Mouse (Mus musculus): ENCODE measurements around the gene Kcne1.

DNA sequence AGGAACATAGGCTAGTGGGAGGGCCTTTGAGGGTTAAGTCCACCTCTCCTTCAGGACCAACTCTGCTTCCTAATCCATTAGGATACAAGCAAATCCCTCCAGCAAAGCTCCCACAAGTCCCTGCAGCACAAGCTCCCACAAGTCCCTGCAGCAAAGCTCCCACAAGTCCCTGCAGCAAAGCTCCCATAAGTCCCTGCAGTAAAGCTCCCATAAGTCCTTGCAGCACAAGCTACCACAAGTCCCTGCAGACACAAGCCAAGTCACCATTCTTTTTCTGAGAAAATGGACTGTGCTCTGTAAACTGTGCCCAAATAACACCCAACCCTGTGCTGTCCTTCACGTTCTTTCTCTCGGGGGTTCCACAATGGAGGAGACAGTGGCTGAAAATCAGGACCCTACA lies 44.9 kb upstream of the Kcne1 start:
- TF ChIP-seq USF1 (IDR thresholded peaks at IDR 0.05; ENCODE audit: low read depth, low read length) (no peak), SMC3 (IDR thresholded peaks at IDR 0.05; ENCODE audit: low read depth, low read length) (no peak), MEF2A (IDR thresholded peaks at IDR 0.05; ENCODE audit: extremely low read depth, insufficient replicate concordance, low read depth, low read length, poor library complexity, severe bottlenecking) (no peak), CHD2 (IDR thresholded peaks at IDR 0.05; ENCODE audit: low read length) (no peak), JUND (IDR thresholded peaks at IDR 0.05; ENCODE audit: low read depth, low read length) (no peak), POLR2A (IDR thresholded peaks at IDR 0.05; ENCODE audit: control insufficient read depth in 1 of 2, insufficient read depth in 1 of 2, low read depth in 1 of 2, low read length in 2 of 2, poor library complexity in 1 of 2) (no peak; a peak in 1 of 4 replicates), CTCF (IDR thresholded peaks at IDR 0.05 in 2 of 3, conservative IDR thresholded peaks at IDR 0.05 in 1 of 3; ENCODE audit: control insufficient read depth in 1 of 3, insufficient read depth in 1 of 3, low read depth in 2 of 3, low read length in 3 of 3, poor library complexity in 1 of 3, severe bottlenecking in 1 of 3) (no peak), TCF12 (IDR thresholded peaks at IDR 0.05; ENCODE audit: low read depth, low read length) (no peak), GABPA (IDR thresholded peaks at IDR 0.05; ENCODE audit: low read depth, low read length) (no peak), NELFE (IDR thresholded peaks at IDR 0.05; ENCODE audit: low read depth, low read length) (no peak), RAD21 (IDR thresholded peaks at IDR 0.05; ENCODE audit: low read depth, low read length) (no peak)
